Mouse (Mus musculus) forebrain, embryonic 16.5 days (tissue): ENCODE data around the gene Ccm2. TPM values are rescaled to one million over a fixed set of nuclear protein-coding genes. Genes with fewer than 3 reads are reported as not detected.

ENCODE experiments used
- ATAC-seq: fragments of 200-750 bp; cut with Nextera tagmentation; 2 replicates; pipeline ENCODE4 v1.8.0; 2017; ENCODE audit warnings: mild to moderate bottlenecking, moderate library complexity
- H3K27ac ChIP-seq: fragments of 300-500 bp; sonication (generic); 2 replicates; pipeline ENCODE4 v1.5.1; 2014; ENCODE audit warnings: low read length, control low read depth
- H3K27me3 ChIP-seq: fragments of 300-500 bp; sonication (generic); replicated peaks from 2 replicates; pipeline ENCODE4 v1.6.1; 2014; ENCODE audit warnings: low read length; ENCODE audit not compliant: control insufficient read depth, insufficient read depth
- H3K36me3 ChIP-seq: fragments of 300-500 bp; sonication (generic); 2 replicates; pipeline ENCODE4 v1.6.1; 2014; ENCODE audit not compliant: control insufficient read depth, insufficient read depth
- H3K4me1 ChIP-seq: fragments of 300-500 bp; sonication (generic); replicated peaks from 2 replicates; pipeline ENCODE4 v1.6.1; 2014; ENCODE audit warnings: low read length; ENCODE audit not compliant: control insufficient read depth, insufficient read depth
- H3K4me2 ChIP-seq: fragments of 300-500 bp; sonication (generic); 2 replicates; pipeline ENCODE4 v1.6.1; 2014; ENCODE audit warnings: mild to moderate bottlenecking, low read length, control low read depth
- H3K4me3 ChIP-seq: fragments of 300-500 bp; sonication (generic); replicated peaks from 2 replicates; pipeline ENCODE4 v1.5.1; 2014; ENCODE audit warnings: mild to moderate bottlenecking, low read length, control low read depth
- H3K9ac ChIP-seq: fragments of 300-500 bp; sonication (generic); replicated peaks from 2 replicates; pipeline ENCODE4 v1.6.1; 2014; ENCODE audit warnings: low read depth, low read length, control low read depth
- H3K9me3 ChIP-seq: fragments of 300-500 bp; sonication (generic); 2 replicates; pipeline ENCODE4 v1.6.1; 2016; ENCODE audit warnings: low read length; ENCODE audit not compliant: control insufficient read depth
- WGBS: fragments of 180-500 bp; shearing (Covaris S2); extraction: QIAGEN DNeasy Blood & Tissue Kit; methylation state at CpG from one replicate; pipeline ENCODE4 v1.1.7; 2014; 5-methylcytosine and 5-hydroxymethylcytosine counted together
- polyA plus RNA-seq: library from polyadenylated mRNA; unstranded; fragments of >200 nt; fragmentation: Nextera tagmentation; extraction: Ambion mirVana; gene quantifications from 2 replicates; pipeline ENCODE4 v1.2.1, GENCODE M21; 2015

Ccm2 gene
- polyA plus RNA-seq, 1 experiment from 2014 or later = 107 TPM

DNA sequence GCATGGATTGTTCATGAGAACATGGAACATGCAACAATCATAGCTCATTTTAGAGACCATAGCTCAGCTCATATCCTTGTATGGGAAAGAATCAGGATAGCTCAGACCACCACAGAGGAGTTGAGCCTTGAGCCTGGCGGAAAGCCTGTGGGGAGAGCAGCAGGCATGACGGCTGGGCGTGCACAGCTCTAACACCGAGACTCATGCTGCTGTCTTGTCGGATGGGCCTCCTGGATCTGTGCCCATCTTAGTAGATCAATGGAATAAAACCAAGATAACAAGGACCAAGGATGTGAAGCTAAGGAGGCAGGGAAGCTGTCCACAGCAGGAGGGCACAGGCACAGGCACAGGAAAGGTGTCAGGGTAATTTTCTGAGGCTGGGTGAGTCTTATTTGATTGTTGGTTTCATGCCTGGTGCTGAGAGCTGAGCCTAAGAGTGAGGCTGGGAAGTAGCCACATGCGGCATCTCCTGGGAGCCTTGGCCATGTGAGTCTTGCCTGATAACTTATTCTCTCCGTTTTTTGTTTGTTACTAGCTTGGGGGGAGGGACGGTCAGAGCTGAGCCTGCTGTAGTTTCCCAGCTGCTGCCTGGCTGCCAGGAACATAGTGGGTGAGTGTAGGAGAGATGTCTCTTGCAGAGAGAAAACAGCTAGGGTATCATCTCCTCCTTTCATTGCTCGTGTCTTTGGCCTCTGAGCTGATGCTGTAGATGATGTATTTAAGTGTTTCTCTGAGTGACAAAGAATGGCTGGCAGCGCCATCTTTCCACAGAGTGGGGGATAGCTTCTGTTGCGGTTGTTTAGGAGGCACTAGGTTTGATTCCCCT, 22.1 kb downstream of the Ccm2 start:
- Histone ChIP-seq H3K9me3 (no peaks in the 10 kb centered on the region), H3K4me1 (peaks cover 14% of the 10 kb centered on the region), H3K36me3 (no peaks in the 10 kb centered on the region), H3K9ac (0 out of 2 replicates have a peak overlapping the region, but pooled peaks have one; percentile 15), H3K4me3 (no peak overlapping the region), H3K4me2 (no peak overlapping the region; the same call in 1 of the 2 replicates), H3K27ac (peak overlapping the region; percentile 16), H3K27me3 (no peaks in the 10 kb centered on the region)
- peak; percentile 65 for ATAC-seq
- 42% methylated on average over 11 of the region's 11 CpGs for WGBS

- 41% methylated on average over 3 of the region's 3 CpGs for WGBS
- Histone ChIP-seq H3K9me3 (no peaks in the 10 kb centered on the region), H3K9ac (no peak overlapping the region)
Measured at GRCm38 (mm10) chr11:6569410-6569777, 22.7 kb downstream of the Ccm2 start.

DNA sequence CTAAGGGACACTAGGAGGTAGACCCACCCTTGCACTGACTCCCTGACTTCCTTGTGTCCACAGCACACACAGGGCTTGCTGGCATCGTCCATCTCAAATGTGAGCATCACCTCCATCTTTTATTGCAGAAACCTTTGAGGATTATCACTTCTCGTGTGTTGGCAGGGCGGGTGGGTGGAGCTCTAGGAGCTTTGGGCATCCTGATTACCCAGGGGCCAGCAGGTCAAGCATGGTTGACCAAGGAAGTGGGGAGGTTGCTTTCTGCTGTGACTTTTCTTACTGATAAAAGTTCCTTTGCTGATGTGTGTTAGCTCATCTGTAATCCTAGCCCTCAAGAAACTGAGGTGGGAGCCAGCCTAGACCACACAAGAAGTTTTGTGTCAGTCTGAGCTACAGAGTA, 29.5 kb downstream of the Ccm2 start:
- Histone ChIP-seq H3K9me3 (no peaks in the 10 kb centered on the region), H3K4me1 (no peaks in the 10 kb centered on the region), H3K4me2 (no peak overlapping the region), H3K36me3 (no peaks in the 10 kb centered on the region; the same call in 1 of the 2 replicates), H3K27me3 (no peaks in the 10 kb centered on the region), H3K27ac (no peak overlapping the region), H3K4me3 (no peak overlapping the region), H3K9ac (no peak overlapping the region)
- ATAC-seq = no peak
- WGBS = 87% methylated on average over 3 of the region's 3 CpGs

More at GRCm38 (mm10) chr11:6569410-6569777, 22.7 kb downstream of the Ccm2 start:
- ATAC-seq = peak; percentile 6
- no peak overlapping the region for H3K4me3 ChIP-seq
- no peaks in the 10 kb centered on the region for H3K36me3 ChIP-seq
- peaks cover 14% of the 10 kb centered on the region for H3K4me1 ChIP-seq
- H3K27me3 ChIP-seq = no peaks in the 10 kb centered on the region
- peak overlapping the region; percentile 16 for H3K27ac ChIP-seq
- no peak overlapping the region for H3K4me2 ChIP-seq

GRCm38 (mm10) chr11:6579361-6579760, 32.7 kb downstream of the Ccm2 start:
- no peak overlapping the region for H3K4me2 ChIP-seq
- no peak overlapping the region for H3K4me3 ChIP-seq
- no peaks in the 10 kb centered on the region for H3K9me3 ChIP-seq
- ATAC-seq = no peak
- no peak overlapping the region for H3K9ac ChIP-seq
- no peak overlapping the region for H3K27ac ChIP-seq
- no peaks in the 10 kb centered on the region for H3K27me3 ChIP-seq
- no peaks in the 10 kb centered on the region for H3K4me1 ChIP-seq
- H3K36me3 ChIP-seq = no peaks in the 10 kb centered on the region; the same call in 1 of the 2 replicates
- 92% methylated on average over 7 of the region's 7 CpGs for WGBS

- no peak overlapping the region for H3K4me2 ChIP-seq
- no peaks in the 10 kb centered on the region for H3K9me3 ChIP-seq
- H3K27me3 ChIP-seq = no peaks in the 10 kb centered on the region
- no peak overlapping the region for H3K4me3 ChIP-seq
- H3K9ac ChIP-seq = no peak overlapping the region
- WGBS = 47% methylated on average over 4 of the region's 4 CpGs
- no peaks in the 10 kb centered on the region for H3K4me1 ChIP-seq
- no peak overlapping the region for H3K27ac ChIP-seq
- 0 out of 2 replicates have a peak, but pooled peaks have one; percentile 45 for ATAC-seq
- H3K36me3 ChIP-seq = no peaks in the 10 kb centered on the region; the same call in 1 of the 2 replicates
Measured at GRCm38 (mm10) chr11:6580065-6580750, 33.5 kb downstream of the Ccm2 start.

GRCm38 (mm10) chr11:6581560-6581959, 34.9 kb downstream of the Ccm2 start:
- ATAC-seq = no peak
- H3K4me1 ChIP-seq = no peaks in the 10 kb centered on the region
- H3K9me3 ChIP-seq = no peaks in the 10 kb centered on the region
- no peak overlapping the region for H3K27ac ChIP-seq
- H3K4me3 ChIP-seq = no peak overlapping the region
- no peaks in the 10 kb centered on the region for H3K27me3 ChIP-seq
- H3K36me3 ChIP-seq = no peaks in the 10 kb centered on the region; the same call in 1 of the 2 replicates
- no peak overlapping the region for H3K4me2 ChIP-seq
- H3K9ac ChIP-seq = no peak overlapping the region
- WGBS = 89% methylated on average over 2 of the region's 2 CpGs

GRCm38 (mm10) chr11:6585748-6586147, 39.1 kb downstream of the Ccm2 start:
- Histone ChIP-seq H3K36me3 (peaks cover 2% of the 10 kb centered on the region), H3K27ac (no peak overlapping the region), H3K9me3 (no peaks in the 10 kb centered on the region), H3K4me1 (no peaks in the 10 kb centered on the region), H3K4me2 (no peak overlapping the region), H3K27me3 (no peaks in the 10 kb centered on the region), H3K4me3 (no peak overlapping the region), H3K9ac (no peak overlapping the region)
- WGBS = 90% methylated on average over 8 of the region's 8 CpGs
- no peak for ATAC-seq

DNA sequence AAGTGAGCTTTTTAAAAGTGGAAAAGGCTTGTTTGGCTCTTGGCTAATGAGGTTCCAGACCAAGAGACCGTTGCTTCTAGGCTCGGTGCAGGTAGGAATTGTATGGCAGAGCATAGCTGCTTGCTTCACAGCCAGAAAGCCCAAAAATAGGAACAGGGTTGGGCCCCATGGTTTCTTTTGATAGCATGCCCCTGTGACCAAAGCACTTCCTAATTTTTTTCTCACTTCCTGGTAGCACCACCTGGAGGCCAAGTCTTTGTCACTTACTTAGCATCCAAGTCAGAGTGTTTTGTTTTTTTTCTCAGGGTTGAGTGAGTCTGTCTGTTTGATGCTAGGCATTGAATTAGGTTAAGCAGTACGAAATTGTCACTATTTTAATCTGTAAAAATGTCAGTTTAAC, 40.0 kb downstream of the Ccm2 start:
- no peak overlapping the region for H3K9ac ChIP-seq
- peaks cover 4% of the 10 kb centered on the region for H3K36me3 ChIP-seq
- H3K4me3 ChIP-seq = no peak overlapping the region
- no peaks in the 10 kb centered on the region for H3K9me3 ChIP-seq
- H3K27ac ChIP-seq = no peak overlapping the region
- no peaks in the 10 kb centered on the region for H3K4me1 ChIP-seq
- WGBS = 90% methylated on average over 3 of the region's 3 CpGs
- H3K27me3 ChIP-seq = no peaks in the 10 kb centered on the region
- ATAC-seq = no peak
- no peak overlapping the region for H3K4me2 ChIP-seq

- Histone ChIP-seq H3K27ac (no peak overlapping the region), H3K4me1 (no peaks in the 10 kb centered on the region), H3K4me2 (no peak overlapping the region), H3K9me3 (no peaks in the 10 kb centered on the region), H3K36me3 (peaks cover 8% of the 10 kb centered on the region), H3K4me3 (no peak overlapping the region), H3K27me3 (no peaks in the 10 kb centered on the region), H3K9ac (no peak overlapping the region)
- ATAC-seq = no peak
- 92% methylated on average over 7 of the region's 7 CpGs for WGBS
Measured at GRCm38 (mm10) chr11:6587249-6587940, 40.7 kb downstream of the Ccm2 start.
